Mouse (Mus musculus) megakaryocyte, adult 5-6 weeks (primary cell): ENCODE results near the gene P2ry6. TPM values are rescaled to one million over a fixed set of nuclear protein-coding genes. Genes with fewer than 3 reads are reported as not detected.
A peak's percentile ranks its signal among the peaks of the same experiment; 100 is the strongest.

Source experiments
- ATAC-seq: 2 replicates; pipeline ENCODE4 v1.8.0; 2016; ENCODE audit warnings: mild to moderate bottlenecking, inconsistent platforms; ENCODE audit not compliant: poor library complexity, severe bottlenecking
- total RNA-seq, 2 experiments: library from RNA; stranded (forward) in 1 of 2; stranded (reverse) in 1 of 2; fragments of 153-499, 151-499 nt in 1 of 2; fragments of 221-1000, 200-1000 nt in 1 of 2; gene quantifications; 2 replicates each; pipeline versions ENCODE4 v1.2.3 to v1.2.4; 2015 to 2017

P2ry6 gene
- total RNA-seq, 2 experiments from 2014 or later = 12.0 to 34.2 TPM

- ATAC-seq = no peak
These were observed 55.2 kb downstream of the P2ry6 start for GRCm38 (mm10) chr7:100919006-100919808.

- no peak for ATAC-seq
These were observed 56.3 kb downstream of the P2ry6 start for GRCm38 (mm10) chr7:100918176-100918575.

GRCm38 (mm10) chr7:100917751-100918150, 56.7 kb downstream of the P2ry6 start:
- no peak for ATAC-seq

- no peak for ATAC-seq
These were observed 57.9 kb downstream of the P2ry6 start for GRCm38 (mm10) chr7:100916526-100916925.

- no peak for ATAC-seq
These were observed 59.2 kb downstream of the P2ry6 start for GRCm38 (mm10) chr7:100915204-100915603.

- no peak for ATAC-seq
These were observed 62.7 kb downstream of the P2ry6 start for GRCm38 (mm10) chr7:100911791-100912190.

- no peak for ATAC-seq
These were observed 63.1 kb downstream of the P2ry6 start for GRCm38 (mm10) chr7:100911246-100911770.

- no peak for ATAC-seq
These were observed 65.9 kb downstream of the P2ry6 start for GRCm38 (mm10) chr7:100908567-100908966.

GRCm38 (mm10) chr7:100908061-100908460, 66.4 kb downstream of the P2ry6 start:
- ATAC-seq = no peak

- ATAC-seq = peak; percentile 92
These were observed 67.2 kb downstream of the P2ry6 start for GRCm38 (mm10) chr7:100907231-100907630.

- ATAC-seq = no peak
These were observed 68.2 kb downstream of the P2ry6 start for GRCm38 (mm10) chr7:100906029-100906789.

- ATAC-seq = no peak
These were observed 69.4 kb downstream of the P2ry6 start for GRCm38 (mm10) chr7:100905037-100905436.

GRCm38 (mm10) chr7:100904612-100905011, 69.8 kb downstream of the P2ry6 start:
- ATAC-seq = no peak

GRCm38 (mm10) chr7:100902451-100903137, 71.9 kb downstream of the P2ry6 start:
- ATAC-seq = no peak

- ATAC-seq = no peak
These were observed 76.6 kb downstream of the P2ry6 start for GRCm38 (mm10) chr7:100897828-100898227.

GRCm38 (mm10) chr7:100894833-100895226, 79.6 kb downstream of the P2ry6 start:
- no peak for ATAC-seq

- peak; percentile 60; the same call in 1 of the 2 replicates for ATAC-seq
These were observed 80.2 kb downstream of the P2ry6 start for GRCm38 (mm10) chr7:100894057-100894832.

GRCm38 (mm10) chr7:100893249-100894056, 81.0 kb downstream of the P2ry6 start:
- ATAC-seq = no peak
